Mouse (Mus musculus): Measurements from ENCODE around the gene Olfr1097. TPM values are rescaled to one million over a fixed set of nuclear protein-coding genes. Genes with fewer than 3 reads are reported as not detected.

The Olfr1097 gene
- total RNA-seq (2014; rRNA removed) (not detected in 2 replicates), polyA plus RNA-seq (2015; fragmentation: Nextera tagmentation; extraction: Ambion mirVana) (not detected in 2 replicates)

- H3K36me3 ChIP-seq (ENCODE audit: insufficient read depth, low read length), result no peaks in the 10 kb centered on the region
- no peak for DNase-seq (ENCODE audit: low spot score)
- H3K9ac ChIP-seq (replicated peaks; ENCODE audit: low read length), result no peak within 1 kb of the TSS
- TF ChIP-seq CTCF (IDR thresholded peaks at IDR 0.05; ENCODE audit: low read depth), result no peak
- H3K4me1 ChIP-seq (ENCODE audit: insufficient read depth, low read length), result no peaks in the 10 kb centered on the region
- no peaks in the 10 kb centered on the region for H3K9me3 ChIP-seq (ENCODE audit: low read length)
- H3K4me2 ChIP-seq (ENCODE audit: low read depth, low read length), result no peak within 1 kb of the TSS
- H3K4me3 ChIP-seq (ENCODE audit: low read length), result no peak within 1 kb of the TSS
- WGBS, result 90% methylated on average over 1 of the region's 1 CpGs
- no peak for ATAC-seq
- H3K27me3 ChIP-seq (ENCODE audit: insufficient read depth, low read length), result no peaks in the 10 kb centered on the region
- no peak within 1 kb of the TSS for H3K27ac ChIP-seq
These were observed at the start of gene Olfr1097 for GRCm38 (mm10) chr2:86892116-86892515. Gene Olfr1097 (minus strand): TSS chr2:86892216.

- H3K4me3 ChIP-seq (ENCODE audit: low read length), result no peak overlapping the region
- H3K9ac ChIP-seq (replicated peaks; ENCODE audit: low read length), result no peak overlapping the region
- H3K4me2 ChIP-seq (ENCODE audit: low read depth, low read length), result no peak overlapping the region
- DNase-seq (ENCODE audit: low spot score) (no peak), ATAC-seq (no peak)
- no peaks in the 10 kb centered on the region for H3K4me1 ChIP-seq (ENCODE audit: insufficient read depth, low read length)
- H3K36me3 ChIP-seq (ENCODE audit: insufficient read depth, low read length), result no peaks in the 10 kb centered on the region
- H3K27me3 ChIP-seq (ENCODE audit: insufficient read depth, low read length), result no peaks in the 10 kb centered on the region
- H3K9me3 ChIP-seq (ENCODE audit: low read length), result no peaks in the 10 kb centered on the region
- no peak overlapping the region for H3K27ac ChIP-seq
- TF ChIP-seq CTCF (IDR thresholded peaks at IDR 0.05; ENCODE audit: low read depth), result no peak
These were observed 34.5 kb upstream of the Olfr1097 start for GRCm38 (mm10) chr2:86926557-86926956.

GRCm38 (mm10) chr2:86924445-86924844 is 32.4 kb upstream of the Olfr1097 start, which contains the start of gene Olfr1098:
Gene Olfr1098 (minus strand): TSS chr2:86924545.
- Histone ChIP-seq H3K9ac (replicated peaks; ENCODE audit: low read length) (no peak within 1 kb of the TSS), H3K36me3 (ENCODE audit: insufficient read depth, low read length) (no peaks in the 10 kb centered on the region), H3K4me1 (ENCODE audit: insufficient read depth, low read length) (no peaks in the 10 kb centered on the region), H3K4me2 (ENCODE audit: low read depth, low read length) (no peak within 1 kb of the TSS), H3K27ac (no peak within 1 kb of the TSS), H3K27me3 (ENCODE audit: insufficient read depth, low read length) (no peaks in the 10 kb centered on the region), H3K4me3 (ENCODE audit: low read length) (no peak within 1 kb of the TSS), H3K9me3 (ENCODE audit: low read length) (no peaks in the 10 kb centered on the region)
- DNase-seq (ENCODE audit: low spot score) (no peak), ATAC-seq (no peak)
- no peak for TF ChIP-seq CTCF (IDR thresholded peaks at IDR 0.05; ENCODE audit: low read depth)
- whole genome bisulfite sequencing, result 89% methylated on average over 1 of the region's 1 CpGs

GRCm38 (mm10) chr2:86905647-86906046 is 13.6 kb upstream of the Olfr1097 start:
- H3K4me2 ChIP-seq (ENCODE audit: low read depth, low read length), result no peak overlapping the region
- no peak overlapping the region for H3K27ac ChIP-seq
- 86% methylated on average over 2 of the region's 2 CpGs for WGBS

GRCm38 (mm10) chr2:86874702-86875101 is 17.3 kb downstream of the Olfr1097 start, which contains the start of gene Gm13723:
Gene Gm13723 (minus strand): TSS chr2:86874802.
- Histone ChIP-seq H3K9me3 (ENCODE audit: low read length) (no peaks in the 10 kb centered on the region), H3K27ac (no peak within 1 kb of the TSS), H3K27me3 (ENCODE audit: insufficient read depth, low read length) (no peaks in the 10 kb centered on the region), H3K4me2 (ENCODE audit: low read depth, low read length) (no peak within 1 kb of the TSS), H3K36me3 (ENCODE audit: insufficient read depth, low read length) (no peaks in the 10 kb centered on the region), H3K4me1 (ENCODE audit: insufficient read depth, low read length) (no peaks in the 10 kb centered on the region), H3K9ac (replicated peaks; ENCODE audit: low read length) (no peak within 1 kb of the TSS), H3K4me3 (ENCODE audit: low read length) (no peak within 1 kb of the TSS)
- no peak for ATAC-seq
- DNase-seq (ENCODE audit: low spot score), result peak; percentile 12
- WGBS, result 45% methylated on average over 1 of the region's 1 CpGs
- no peak for TF ChIP-seq CTCF (IDR thresholded peaks at IDR 0.05; ENCODE audit: low read depth)

More at GRCm38 (mm10) chr2:86905647-86906046, 13.6 kb upstream of the Olfr1097 start:
- DNase-seq (ENCODE audit: low spot score), result no peak
- H3K4me3 ChIP-seq (ENCODE audit: low read length), result no peak overlapping the region
- no peaks in the 10 kb centered on the region for H3K27me3 ChIP-seq (ENCODE audit: insufficient read depth, low read length)
- H3K9me3 ChIP-seq (ENCODE audit: low read length), result no peaks in the 10 kb centered on the region
- H3K9ac ChIP-seq (replicated peaks; ENCODE audit: low read length), result no peak overlapping the region
- no peak for ATAC-seq
- TF ChIP-seq CTCF (IDR thresholded peaks at IDR 0.05; ENCODE audit: low read depth), result no peak
- H3K36me3 ChIP-seq (ENCODE audit: insufficient read depth, low read length), result no peaks in the 10 kb centered on the region
- H3K4me1 ChIP-seq (ENCODE audit: insufficient read depth, low read length), result no peaks in the 10 kb centered on the region

GRCm38 (mm10) chr2:86851596-86851995 is 40.4 kb downstream of the Olfr1097 start, which contains the start of gene Olfr1095:
Gene Olfr1095 (minus strand): TSS chr2:86851696.
- no peak for ATAC-seq
- no peak for TF ChIP-seq CTCF (IDR thresholded peaks at IDR 0.05; ENCODE audit: low read depth)
- no peak within 1 kb of the TSS for H3K9ac ChIP-seq (replicated peaks; ENCODE audit: low read length)
- H3K4me1 ChIP-seq (ENCODE audit: insufficient read depth, low read length), result no peaks in the 10 kb centered on the region
- H3K27me3 ChIP-seq (ENCODE audit: insufficient read depth, low read length), result no peaks in the 10 kb centered on the region
- no peak within 1 kb of the TSS for H3K4me2 ChIP-seq (ENCODE audit: low read depth, low read length)
- no peak for DNase-seq (ENCODE audit: low spot score)
- no peak within 1 kb of the TSS for H3K4me3 ChIP-seq (ENCODE audit: low read length)
- H3K36me3 ChIP-seq (ENCODE audit: insufficient read depth, low read length), result no peaks in the 10 kb centered on the region
- 90% methylated on average over 3 of the region's 3 CpGs for WGBS
- H3K9me3 ChIP-seq (ENCODE audit: low read length), result no peaks in the 10 kb centered on the region
- no peak within 1 kb of the TSS for H3K27ac ChIP-seq

Other genes with a start within 250 kb of the Olfr1097 start
- not detected in 2 replicates for gene Olfr1085, start 230.2 kb downstream of the Olfr1097 start, total RNA-seq (2014; rRNA removed)
- not detected in 2 replicates for gene Olfr1085, start 230.2 kb downstream of the Olfr1097 start, polyA plus RNA-seq (2015; fragmentation: Nextera tagmentation; extraction: Ambion mirVana)
- not detected in 2 replicates for gene Olfr1086, start 212.1 kb downstream of the Olfr1097 start, total RNA-seq (2014; rRNA removed)
- gene Olfr1086, start 212.1 kb downstream of the Olfr1097 start, polyA plus RNA-seq (2015; fragmentation: Nextera tagmentation; extraction: Ambion mirVana), result not detected in 2 replicates
- gene Olfr1087, start 193.8 kb downstream of the Olfr1097 start, total RNA-seq (2014; rRNA removed), result not detected in 2 replicates
- gene Olfr1087, start 193.8 kb downstream of the Olfr1097 start, polyA plus RNA-seq (2015; fragmentation: Nextera tagmentation; extraction: Ambion mirVana), result not detected in 2 replicates
- not detected in 2 replicates for gene Olfr1089, start 158.5 kb downstream of the Olfr1097 start, total RNA-seq (2014; rRNA removed)
- not detected in 2 replicates for gene Olfr1089, start 158.5 kb downstream of the Olfr1097 start, polyA plus RNA-seq (2015; fragmentation: Nextera tagmentation; extraction: Ambion mirVana)
- gene Olfr1090, start 133.2 kb downstream of the Olfr1097 start, total RNA-seq (2014; rRNA removed), result not detected in 2 replicates
- gene Olfr1090, start 133.2 kb downstream of the Olfr1097 start, polyA plus RNA-seq (2015; fragmentation: Nextera tagmentation; extraction: Ambion mirVana), result not detected in 2 replicates
- gene Olfr1093, start 109.7 kb downstream of the Olfr1097 start, total RNA-seq (2014; rRNA removed), result not detected in 2 replicates
- gene Olfr1093, start 109.7 kb downstream of the Olfr1097 start, polyA plus RNA-seq (2015; fragmentation: Nextera tagmentation; extraction: Ambion mirVana), result not detected in 2 replicates
- gene Olfr141, start 82.2 kb downstream of the Olfr1097 start, total RNA-seq (2014; rRNA removed), result not detected in 2 replicates
- not detected in 2 replicates for gene Olfr141, start 82.2 kb downstream of the Olfr1097 start, polyA plus RNA-seq (2015; fragmentation: Nextera tagmentation; extraction: Ambion mirVana)
- gene Olfr1094, start 67.6 kb downstream of the Olfr1097 start, total RNA-seq (2014; rRNA removed), result not detected in 2 replicates
- not detected in 2 replicates for gene Olfr1094, start 67.6 kb downstream of the Olfr1097 start, polyA plus RNA-seq (2015; fragmentation: Nextera tagmentation; extraction: Ambion mirVana)
- gene Olfr1095, start 40.5 kb downstream of the Olfr1097 start, total RNA-seq (2014; rRNA removed), result not detected in 2 replicates
- not detected in 2 replicates for gene Olfr1095, start 40.5 kb downstream of the Olfr1097 start, polyA plus RNA-seq (2015; fragmentation: Nextera tagmentation; extraction: Ambion mirVana)
- not detected in 2 replicates for gene Gm13723, start 17.4 kb downstream of the Olfr1097 start, total RNA-seq (2014; rRNA removed)
- not detected in 2 replicates for gene Gm13723, start 17.4 kb downstream of the Olfr1097 start, polyA plus RNA-seq (2015; fragmentation: Nextera tagmentation; extraction: Ambion mirVana)
- gene Olfr1098, start 32.3 kb upstream of the Olfr1097 start, total RNA-seq (2014; rRNA removed), result not detected in 2 replicates
- not detected in 2 replicates for gene Olfr1098, start 32.3 kb upstream of the Olfr1097 start, polyA plus RNA-seq (2015; fragmentation: Nextera tagmentation; extraction: Ambion mirVana)
- not detected in 2 replicates for gene Olfr1099, start 68.5 kb upstream of the Olfr1097 start, total RNA-seq (2014; rRNA removed)
- gene Olfr1099, start 68.5 kb upstream of the Olfr1097 start, polyA plus RNA-seq (2015; fragmentation: Nextera tagmentation; extraction: Ambion mirVana), result not detected in 2 replicates
- gene Olfr1100, start 87.7 kb upstream of the Olfr1097 start, total RNA-seq (2014; rRNA removed), result not detected in 2 replicates
- gene Olfr1100, start 87.7 kb upstream of the Olfr1097 start, polyA plus RNA-seq (2015; fragmentation: Nextera tagmentation; extraction: Ambion mirVana), result not detected in 2 replicates
- not detected in 2 replicates for gene Olfr1101, start 99.0 kb upstream of the Olfr1097 start, total RNA-seq (2014; rRNA removed)
- gene Olfr1101, start 99.0 kb upstream of the Olfr1097 start, polyA plus RNA-seq (2015; fragmentation: Nextera tagmentation; extraction: Ambion mirVana), result not detected in 2 replicates
- gene Olfr1102, start 106.2 kb upstream of the Olfr1097 start, total RNA-seq (2014; rRNA removed), result not detected in 2 replicates
- not detected in 2 replicates for gene Olfr1102, start 106.2 kb upstream of the Olfr1097 start, polyA plus RNA-seq (2015; fragmentation: Nextera tagmentation; extraction: Ambion mirVana)
- not detected in 2 replicates for gene Olfr1104, start 134.9 kb upstream of the Olfr1097 start, total RNA-seq (2014; rRNA removed)
- gene Olfr1104, start 134.9 kb upstream of the Olfr1097 start, polyA plus RNA-seq (2015; fragmentation: Nextera tagmentation; extraction: Ambion mirVana), result not detected in 2 replicates
- gene Olfr1105, start 144.3 kb upstream of the Olfr1097 start, total RNA-seq (2014; rRNA removed), result not detected in 2 replicates
- not detected in 2 replicates for gene Olfr1105, start 144.3 kb upstream of the Olfr1097 start, polyA plus RNA-seq (2015; fragmentation: Nextera tagmentation; extraction: Ambion mirVana)
- gene Olfr1106, start 160.1 kb upstream of the Olfr1097 start, total RNA-seq (2014; rRNA removed), result not detected in 2 replicates
- not detected in 2 replicates for gene Olfr1106, start 160.1 kb upstream of the Olfr1097 start, polyA plus RNA-seq (2015; fragmentation: Nextera tagmentation; extraction: Ambion mirVana)
- gene Olfr1107, start 183.6 kb upstream of the Olfr1097 start, total RNA-seq (2014; rRNA removed), result not detected in 2 replicates
- gene Olfr1107, start 183.6 kb upstream of the Olfr1097 start, polyA plus RNA-seq (2015; fragmentation: Nextera tagmentation; extraction: Ambion mirVana), result not detected in 2 replicates
- not detected in 2 replicates for gene Olfr1109, start 203.8 kb upstream of the Olfr1097 start, total RNA-seq (2014; rRNA removed)
- not detected in 2 replicates for gene Olfr1109, start 203.8 kb upstream of the Olfr1097 start, polyA plus RNA-seq (2015; fragmentation: Nextera tagmentation; extraction: Ambion mirVana)
- gene Olfr259, start 222.4 kb upstream of the Olfr1097 start, total RNA-seq (2014; rRNA removed), result not detected in 2 replicates
- not detected in 2 replicates for gene Olfr259, start 222.4 kb upstream of the Olfr1097 start, polyA plus RNA-seq (2015; fragmentation: Nextera tagmentation; extraction: Ambion mirVana)
- gene Olfr1110, start 248.1 kb upstream of the Olfr1097 start, total RNA-seq (2014; rRNA removed), result not detected in 2 replicates
- gene Olfr1110, start 248.1 kb upstream of the Olfr1097 start, polyA plus RNA-seq (2015; fragmentation: Nextera tagmentation; extraction: Ambion mirVana), result not detected in 2 replicates